Mouse (Mus musculus) neural tube, embryonic 12.5 days (tissue): ENCODE measurements around the gene Schip1. TPM values are rescaled to one million over a fixed set of nuclear protein-coding genes. Genes with fewer than 3 reads are reported as not detected.

Experiments
- ATAC-seq: fragments of 200-750 bp; cut with Nextera tagmentation; 2 replicates; pipeline ENCODE4 v1.8.0; 2017; ENCODE audit warnings: low read depth, mild to moderate bottlenecking, moderate TSS enrichment, moderate library complexity; ENCODE audit not compliant: low FRiP score
- H3K27ac ChIP-seq: fragments of 300-500 bp; sonication (generic); 2 replicates; pipeline ENCODE4 v1.5.1; 2016
- H3K27me3 ChIP-seq: fragments of 300-500 bp; sonication (generic); replicated peaks from 2 replicates; pipeline ENCODE4 v1.6.1; 2016; ENCODE audit warnings: mild to moderate bottlenecking
- H3K36me3 ChIP-seq: fragments of 300-500 bp; sonication (generic); 2 replicates; pipeline ENCODE4 v1.6.1; 2016; ENCODE audit warnings: mild to moderate bottlenecking
- H3K4me1 ChIP-seq: fragments of 300-500 bp; sonication (generic); 2 replicates; pipeline ENCODE4 v1.6.1; 2016
- H3K4me2 ChIP-seq: fragments of 300-500 bp; sonication (generic); replicated peaks from 2 replicates; pipeline ENCODE4 v1.6.1; 2016; ENCODE audit warnings: mild to moderate bottlenecking
- H3K4me3 ChIP-seq: fragments of 300-500 bp; sonication (generic); 2 replicates; pipeline ENCODE4 v1.5.1; 2016
- H3K9ac ChIP-seq: fragments of 300-500 bp; sonication (generic); 2 replicates; pipeline ENCODE4 v1.6.1; 2016; ENCODE audit warnings: mild to moderate bottlenecking
- H3K9me3 ChIP-seq: fragments of 300-500 bp; sonication (generic); 2 replicates; pipeline ENCODE4 v1.6.1; 2016; ENCODE audit warnings: mild to moderate bottlenecking
- WGBS: fragments of 180-500 bp; shearing (Covaris S2); methylation state at CpG from one replicate; pipeline ENCODE4 v1.1.7; 2016; 5-methylcytosine and 5-hydroxymethylcytosine counted together
- polyA plus RNA-seq: library from polyadenylated mRNA; unstranded; fragments of >200 nt; fragmentation: Nextera tagmentation; extraction: Ambion mirVana; gene quantifications from 2 replicates; pipeline ENCODE4 v1.2.1, GENCODE M21; 2016

Gene Schip1
- polyA plus RNA-seq, 1 experiment from 2014 or later: 113 TPM

DNA sequence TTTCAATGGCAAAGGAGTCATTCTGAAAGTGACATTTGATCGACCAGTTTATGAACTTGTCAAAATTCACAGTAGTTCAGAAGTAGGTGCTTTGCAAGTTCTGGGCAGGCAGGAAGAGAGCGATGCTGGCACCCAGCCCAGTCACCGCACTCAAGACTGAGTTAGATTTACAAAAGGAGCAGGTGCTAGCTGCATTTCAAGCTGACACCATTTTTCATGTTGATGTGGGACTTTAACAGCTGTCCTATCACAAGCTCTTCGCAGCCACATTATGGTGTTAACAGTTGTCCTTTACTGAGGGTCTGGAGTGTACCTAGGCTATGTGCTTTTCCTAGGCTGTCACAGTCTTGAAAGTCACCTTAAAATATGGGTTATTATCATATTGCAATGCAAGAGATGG is 181.6 kb downstream of the Schip1 start:
- 74% methylated on average over 4 of the region's 4 CpGs for WGBS
- Histone ChIP-seq H3K27me3 (no peaks in the 10 kb centered on the region), H3K4me2 (no peak overlapping the region), H3K4me3 (no peak overlapping the region), H3K36me3 (no peaks in the 10 kb centered on the region), H3K9me3 (no peaks in the 10 kb centered on the region), H3K9ac (no peak overlapping the region), H3K4me1 (no peaks in the 10 kb centered on the region), H3K27ac (no peak overlapping the region)
- ATAC-seq: 0 out of 2 replicates have a peak, but pooled peaks have one; percentile 37

DNA sequence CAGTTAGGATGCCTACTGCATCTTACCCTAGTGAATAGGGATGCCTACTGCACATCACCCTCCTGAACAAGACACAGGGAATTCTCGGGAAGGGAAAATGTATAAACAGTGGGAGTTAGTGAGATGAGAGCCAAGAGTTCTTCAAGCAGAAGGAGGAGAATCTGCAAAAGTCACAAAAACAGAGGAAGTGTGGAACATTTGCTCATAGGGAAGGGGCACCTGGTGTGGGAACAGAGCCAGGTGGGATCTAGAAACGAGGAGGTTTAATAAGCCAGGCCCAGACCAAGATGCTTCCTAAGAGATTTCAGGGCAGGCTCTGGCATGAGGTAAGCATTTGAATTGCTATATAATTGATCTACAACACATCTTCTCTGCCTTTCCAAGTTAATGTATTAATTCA is 186.0 kb downstream of the Schip1 start:
- Histone ChIP-seq H3K4me1 (no peaks in the 10 kb centered on the region), H3K4me3 (no peak overlapping the region), H3K9me3 (no peaks in the 10 kb centered on the region), H3K27ac (no peak overlapping the region), H3K9ac (no peak overlapping the region), H3K36me3 (no peaks in the 10 kb centered on the region), H3K27me3 (no peaks in the 10 kb centered on the region), H3K4me2 (no peak overlapping the region)
- 78% methylated on average over 2 of the region's 2 CpGs for WGBS
- no peak for ATAC-seq

DNA sequence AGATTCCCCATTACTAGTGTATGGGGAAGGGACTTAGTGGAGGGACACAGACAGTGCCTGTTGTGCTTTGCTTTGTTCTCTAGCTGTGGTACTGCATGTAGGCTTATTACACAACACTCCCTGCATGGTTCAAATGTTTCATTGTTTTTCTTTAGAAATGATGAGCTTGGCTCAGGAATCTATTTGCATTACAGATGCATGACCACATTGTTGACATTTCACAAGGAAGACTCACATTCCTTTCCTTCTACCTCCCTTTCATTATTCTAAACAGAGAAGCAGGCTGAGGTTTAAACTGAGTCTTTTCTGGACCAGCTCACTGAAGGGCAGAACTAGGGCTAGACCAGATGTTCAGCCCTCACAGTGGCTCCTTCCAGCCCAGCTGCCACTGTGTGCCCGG is 187.7 kb downstream of the Schip1 start:
- Histone ChIP-seq H3K4me1 (no peaks in the 10 kb centered on the region), H3K9me3 (no peaks in the 10 kb centered on the region), H3K4me3 (no peak overlapping the region), H3K4me2 (no peak overlapping the region), H3K36me3 (no peaks in the 10 kb centered on the region), H3K9ac (no peak overlapping the region), H3K27me3 (no peaks in the 10 kb centered on the region), H3K27ac (no peak overlapping the region)
- ATAC-seq: no peak
- 73% methylated on average over 1 of the region's 1 CpGs for WGBS

DNA sequence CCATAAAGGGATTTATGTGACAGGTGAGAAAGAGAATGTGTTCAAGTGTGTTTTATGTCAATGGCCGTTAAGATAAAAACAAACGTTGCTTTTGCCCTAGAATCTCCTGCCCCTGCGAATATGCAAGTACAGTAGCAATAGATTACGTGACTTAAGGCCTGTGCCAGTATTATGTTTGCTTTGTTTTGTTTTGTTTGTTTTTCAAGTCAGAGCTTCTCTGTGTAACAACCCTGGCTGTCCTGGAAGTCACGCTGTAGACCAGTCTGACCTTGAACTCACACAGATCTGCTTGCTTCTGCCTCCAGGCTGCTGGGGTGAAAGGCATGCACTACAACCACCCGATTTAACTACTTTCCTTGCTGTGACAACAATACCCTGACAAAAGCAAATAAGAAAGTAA is 197.7 kb downstream of the Schip1 start:
- no peaks in the 10 kb centered on the region for H3K9me3 ChIP-seq
- H3K27me3 ChIP-seq: no peaks in the 10 kb centered on the region
- no peak overlapping the region for H3K4me3 ChIP-seq
- no peaks in the 10 kb centered on the region for H3K4me1 ChIP-seq
- WGBS: 78% methylated on average over 6 of the region's 6 CpGs
- H3K27ac ChIP-seq: no peak overlapping the region
- no peaks in the 10 kb centered on the region for H3K36me3 ChIP-seq
- no peak for ATAC-seq
- H3K9ac ChIP-seq: no peak overlapping the region
- H3K4me2 ChIP-seq: no peak overlapping the region

DNA sequence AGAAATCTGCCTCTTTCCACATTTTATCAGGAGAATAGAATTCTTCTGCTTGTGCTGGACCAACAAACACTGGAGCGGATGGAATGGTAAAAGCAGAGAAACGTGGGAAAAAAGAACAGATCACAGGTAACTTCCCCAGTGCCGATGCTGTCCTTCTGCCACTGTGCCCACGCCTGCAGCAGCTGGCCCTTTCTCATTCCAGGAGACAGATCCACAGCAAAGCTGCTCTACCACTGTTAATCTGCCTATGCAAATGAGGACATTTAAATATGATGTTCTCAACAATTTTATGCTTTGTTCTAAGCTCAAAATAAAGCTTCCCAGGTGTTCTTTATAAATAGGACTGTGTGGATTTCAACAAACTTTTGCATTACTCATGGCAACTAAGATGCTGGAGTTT is 203.3 kb downstream of the Schip1 start:
- ATAC-seq: no peak
- Histone ChIP-seq H3K4me1 (no peaks in the 10 kb centered on the region), H3K36me3 (no peaks in the 10 kb centered on the region), H3K9me3 (no peaks in the 10 kb centered on the region), H3K27me3 (no peaks in the 10 kb centered on the region), H3K4me3 (no peak overlapping the region), H3K27ac (no peak overlapping the region), H3K4me2 (no peak overlapping the region), H3K9ac (no peak overlapping the region)
- WGBS: 86% methylated on average over 4 of the region's 4 CpGs

DNA sequence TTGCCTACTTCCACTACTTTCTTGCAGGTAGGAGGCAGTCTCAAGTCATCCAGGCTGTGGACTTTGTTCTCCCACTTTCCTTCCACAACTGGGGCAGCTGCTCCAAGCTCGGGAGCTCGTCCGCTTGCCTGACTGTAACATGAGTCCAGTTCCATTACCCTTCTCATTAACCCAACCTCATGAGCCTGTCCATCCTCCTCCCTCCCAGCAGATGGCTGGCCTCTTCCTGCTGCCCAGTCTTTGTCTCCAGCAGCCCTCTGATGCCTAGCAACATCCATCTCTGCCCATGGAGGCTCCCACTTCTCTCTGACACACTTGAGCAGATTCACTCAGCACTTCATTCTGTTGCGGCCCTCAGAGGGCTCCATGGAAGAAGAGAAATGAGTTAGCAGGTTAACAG is 204.6 kb downstream of the Schip1 start:
- Histone ChIP-seq H3K4me1 (no peaks in the 10 kb centered on the region), H3K9ac (no peak overlapping the region), H3K9me3 (no peaks in the 10 kb centered on the region), H3K27ac (no peak overlapping the region), H3K27me3 (no peaks in the 10 kb centered on the region), H3K4me3 (no peak overlapping the region), H3K36me3 (no peaks in the 10 kb centered on the region), H3K4me2 (no peak overlapping the region)
- no peak for ATAC-seq
- WGBS: 67% methylated on average over 4 of the region's 4 CpGs

DNA sequence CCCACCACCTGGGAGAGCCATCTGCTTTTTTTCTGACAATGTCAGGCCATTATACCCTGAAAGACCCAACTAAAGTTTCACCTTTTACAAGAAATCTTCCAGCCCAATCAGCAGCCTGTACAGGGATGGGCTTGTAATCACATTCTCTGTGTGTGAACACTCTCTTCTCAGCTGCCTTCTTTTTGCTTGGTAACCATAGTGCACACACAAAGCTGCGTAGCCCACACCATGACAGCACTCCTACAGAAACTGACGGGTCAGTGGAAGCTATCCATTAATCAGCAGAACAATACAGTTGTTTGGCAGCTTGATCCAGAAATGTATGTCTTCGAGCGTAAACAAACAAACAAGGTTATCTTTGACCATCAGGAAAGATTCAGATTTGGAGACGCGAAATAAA is 205.6 kb downstream of the Schip1 start:
- peak; percentile 70; the same call in 1 of the 2 replicates for ATAC-seq
- Histone ChIP-seq H3K4me2 (no peak overlapping the region), H3K36me3 (no peaks in the 10 kb centered on the region), H3K9me3 (no peaks in the 10 kb centered on the region), H3K27ac (no peak overlapping the region), H3K4me1 (no peaks in the 10 kb centered on the region), H3K9ac (no peak overlapping the region), H3K4me3 (no peak overlapping the region), H3K27me3 (no peaks in the 10 kb centered on the region)
- 62% methylated on average over 6 of the region's 6 CpGs for WGBS

DNA sequence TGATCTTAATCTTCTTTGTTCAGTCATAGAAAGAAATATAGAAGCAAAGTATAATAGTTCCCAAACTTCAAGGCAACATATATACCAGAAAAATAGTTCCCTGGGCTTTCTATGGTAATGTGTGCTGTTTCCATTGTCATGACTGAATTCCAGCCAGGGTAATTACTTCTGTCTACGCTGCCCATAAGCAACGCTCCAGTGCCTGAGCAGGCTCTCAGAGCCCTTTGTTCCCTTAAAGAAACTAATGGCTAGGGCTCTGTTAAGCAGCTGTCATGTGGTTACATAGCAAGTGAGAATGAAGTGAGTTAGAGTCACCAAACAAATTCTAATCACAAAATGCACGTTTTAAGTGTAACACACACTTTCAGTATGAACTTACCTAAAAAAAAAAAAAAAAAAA is 206.9 kb downstream of the Schip1 start:
- ATAC-seq: peak; percentile 75

DNA sequence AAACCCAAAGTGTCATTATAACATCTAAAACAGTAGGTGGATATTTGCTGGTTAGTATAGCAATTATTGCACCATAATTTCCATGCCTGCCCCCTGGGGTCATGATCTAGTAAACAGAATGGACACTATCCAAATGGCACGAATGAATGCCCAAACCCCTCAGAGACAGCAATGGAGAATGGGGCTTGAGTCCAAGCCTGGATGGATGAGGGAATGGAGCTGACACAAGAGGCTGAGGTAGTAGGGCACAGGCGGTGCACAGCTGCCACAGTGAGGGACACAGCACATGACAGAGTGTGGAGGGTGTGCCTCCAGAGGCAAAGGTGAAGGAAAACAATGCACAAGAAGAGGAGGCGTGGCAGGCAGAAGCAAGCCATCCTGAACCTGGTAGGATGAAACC is 207.3 kb downstream of the Schip1 start:
- Histone ChIP-seq H3K27me3 (no peaks in the 10 kb centered on the region), H3K36me3 (no peaks in the 10 kb centered on the region), H3K4me2 (no peak overlapping the region), H3K9me3 (no peaks in the 10 kb centered on the region), H3K27ac (no peak overlapping the region), H3K9ac (no peak overlapping the region), H3K4me1 (no peaks in the 10 kb centered on the region), H3K4me3 (no peak overlapping the region)
- ATAC-seq: peak; percentile 63
- WGBS: 37% methylated on average over 3 of the region's 3 CpGs

More for the DNA sequence above, 206.9 kb downstream of the Schip1 start:
- Histone ChIP-seq H3K27ac (no peak overlapping the region), H3K9me3 (no peaks in the 10 kb centered on the region), H3K4me3 (no peak overlapping the region), H3K9ac (no peak overlapping the region), H3K36me3 (no peaks in the 10 kb centered on the region), H3K4me2 (no peak overlapping the region), H3K4me1 (no peaks in the 10 kb centered on the region), H3K27me3 (no peaks in the 10 kb centered on the region)
- WGBS: 17% methylated on average over 3 of the region's 3 CpGs

DNA sequence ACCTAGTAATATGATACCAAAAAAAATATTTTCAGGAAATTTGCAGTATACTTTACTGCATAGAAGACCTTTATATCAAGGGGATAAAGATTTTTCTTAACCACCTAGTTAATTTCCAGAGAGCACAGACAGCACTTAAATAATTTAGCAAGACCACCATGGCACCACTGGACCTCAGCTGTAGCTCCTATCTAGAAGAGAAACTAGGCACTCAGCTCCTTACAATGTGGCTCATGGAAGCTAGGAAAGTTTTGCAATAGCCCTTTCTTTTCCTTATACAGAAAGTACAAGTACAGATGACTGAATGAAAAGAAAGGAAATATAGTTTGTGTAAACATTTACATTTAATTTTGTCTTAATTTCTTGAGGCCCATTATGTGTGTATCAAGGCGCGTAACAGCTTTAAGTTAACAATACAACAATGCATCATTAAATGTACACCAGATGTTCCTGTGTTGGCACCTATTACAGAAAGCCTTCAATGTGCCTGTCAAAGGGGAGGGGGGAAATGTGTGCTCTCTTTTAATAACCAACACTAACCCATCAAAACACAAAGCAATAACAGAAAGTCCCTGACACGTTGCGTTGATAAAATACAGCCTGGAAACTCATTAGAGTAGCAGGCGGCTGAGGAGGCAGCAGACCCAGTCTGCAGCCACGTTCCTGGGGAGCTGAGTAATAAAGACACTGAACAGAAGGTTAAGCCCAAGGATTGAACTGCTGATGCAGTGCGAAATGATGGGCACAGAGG is 218.4 kb downstream of the Schip1 start:
- no peaks in the 10 kb centered on the region for H3K36me3 ChIP-seq
- no peaks in the 10 kb centered on the region for H3K27me3 ChIP-seq
- H3K9ac ChIP-seq: no peak overlapping the region
- ATAC-seq: peak; percentile 91
- no peak overlapping the region for H3K27ac ChIP-seq
- H3K4me3 ChIP-seq: no peak overlapping the region
- H3K4me2 ChIP-seq: peak overlapping the region; percentile 44
- WGBS: 16% methylated on average over 7 of the region's 7 CpGs
- H3K9me3 ChIP-seq: no peaks in the 10 kb centered on the region
- peaks cover 9% of the 10 kb centered on the region for H3K4me1 ChIP-seq

DNA sequence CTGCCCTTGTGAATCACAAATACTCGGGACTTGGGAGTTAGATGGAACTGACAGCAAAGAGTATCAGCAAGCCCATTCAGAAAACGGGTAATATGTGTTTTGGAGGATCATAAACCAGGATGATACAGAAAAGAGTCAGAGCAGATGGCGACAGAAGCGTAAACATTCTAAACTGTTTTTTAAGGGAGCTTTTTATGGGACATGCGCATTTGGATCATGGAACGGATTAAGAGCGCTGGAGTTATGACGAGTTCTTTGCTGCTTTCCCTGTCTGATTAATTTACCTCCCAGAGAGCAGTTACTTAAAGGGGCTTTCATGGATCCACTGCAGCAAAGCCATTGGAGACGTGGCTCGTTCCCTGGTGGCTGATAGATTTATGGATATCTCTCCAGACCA is 219.0 kb downstream of the Schip1 start:
- Histone ChIP-seq H3K4me3 (no peak overlapping the region), H3K27ac (no peak overlapping the region), H3K9ac (no peak overlapping the region), H3K4me1 (peaks cover 9% of the 10 kb centered on the region), H3K36me3 (no peaks in the 10 kb centered on the region), H3K27me3 (no peaks in the 10 kb centered on the region), H3K9me3 (no peaks in the 10 kb centered on the region), H3K4me2 (peak overlapping the region; percentile 44)
- peak; percentile 64 for ATAC-seq
- 25% methylated on average over 10 of the region's 10 CpGs for WGBS

DNA sequence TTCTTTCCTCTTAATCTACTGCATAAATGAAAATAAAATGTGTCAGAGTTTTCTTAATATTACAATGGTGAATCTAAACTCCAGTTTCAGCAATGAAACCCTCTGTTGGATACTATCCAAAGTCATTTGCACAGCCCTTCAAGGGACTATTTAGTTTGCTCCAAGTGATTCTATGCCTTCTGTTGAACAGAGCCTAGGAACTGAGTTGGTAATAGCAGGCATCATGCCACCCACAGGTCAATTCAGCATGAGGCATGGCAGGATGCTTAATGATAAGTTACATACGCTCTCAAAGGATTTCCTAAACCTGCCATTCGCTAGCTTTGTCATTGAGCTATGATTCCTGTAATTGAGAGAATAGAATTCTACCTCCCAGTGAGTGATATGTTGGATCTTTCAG is 219.9 kb downstream of the Schip1 start:
- Histone ChIP-seq H3K27ac (no peak overlapping the region), H3K4me2 (no peak overlapping the region)

DNA sequence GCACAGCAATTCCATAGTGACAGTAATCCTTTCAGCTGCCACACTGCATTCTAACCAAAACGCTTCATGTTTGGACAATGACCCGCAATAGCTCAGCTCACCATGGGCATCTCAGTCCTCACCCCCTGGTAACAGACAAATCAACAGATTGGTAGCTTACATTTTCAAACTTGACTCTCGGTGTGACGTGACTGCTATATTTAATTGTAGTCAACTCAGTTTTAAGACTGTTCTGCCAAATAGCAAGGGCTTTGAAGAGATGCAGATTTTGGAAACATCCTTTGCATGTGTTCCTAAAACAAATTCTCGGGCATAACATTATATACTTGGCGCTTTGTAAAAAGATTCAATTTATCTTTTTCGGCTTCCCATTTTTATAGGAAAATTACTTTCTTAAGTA is 232.2 kb downstream of the Schip1 start:
- Histone ChIP-seq H3K27me3 (no peaks in the 10 kb centered on the region), H3K36me3 (no peaks in the 10 kb centered on the region), H3K27ac (no peak overlapping the region), H3K9ac (no peak overlapping the region), H3K4me3 (no peak overlapping the region), H3K4me2 (no peak overlapping the region), H3K9me3 (no peaks in the 10 kb centered on the region), H3K4me1 (no peaks in the 10 kb centered on the region)
- 88% methylated on average over 7 of the region's 7 CpGs for WGBS
- ATAC-seq: no peak

More for the DNA sequence above, 219.9 kb downstream of the Schip1 start:
- no peaks in the 10 kb centered on the region for H3K36me3 ChIP-seq
- H3K4me3 ChIP-seq: no peak overlapping the region
- no peaks in the 10 kb centered on the region for H3K27me3 ChIP-seq
- no peak for ATAC-seq
- H3K4me1 ChIP-seq: peaks cover 9% of the 10 kb centered on the region
- no peaks in the 10 kb centered on the region for H3K9me3 ChIP-seq
- H3K9ac ChIP-seq: no peak overlapping the region
- 56% methylated on average over 2 of the region's 2 CpGs for WGBS
